Mouse (Mus musculus): ENCODE results near the gene Sstr5. TPM values are rescaled to one million over a fixed set of nuclear protein-coding genes. Genes with fewer than 3 reads are reported as not detected.

Sstr5 gene
- total and polyA plus RNA-seq, 2 experiments from 2014 or later: 1.2 to 2.5 TPM

- no peaks in the 10 kb centered on the region for H3K36me3 ChIP-seq (ENCODE audit: insufficient read depth, low read length)
- no peak overlapping the region for H3K4me3 ChIP-seq (ENCODE audit: low read length)
- no peak overlapping the region for H3K9ac ChIP-seq (replicated peaks; ENCODE audit: low read length)
- TF ChIP-seq CTCF (IDR thresholded peaks at IDR 0.05; ENCODE audit: low read depth): no peak
- DNase-seq (ENCODE audit: low spot score): no peak
- no peak for ATAC-seq
- H3K4me2 ChIP-seq (ENCODE audit: low read depth, low read length): no peak overlapping the region
- H3K27ac ChIP-seq: no peak overlapping the region
- no peaks in the 10 kb centered on the region for H3K9me3 ChIP-seq (ENCODE audit: low read length)
- peaks cover 6% of the 10 kb centered on the region for H3K4me1 ChIP-seq (ENCODE audit: insufficient read depth, low read length)
- 85% methylated on average over 5 of the region's 5 CpGs for WGBS
- no peaks in the 10 kb centered on the region for H3K27me3 ChIP-seq (ENCODE audit: insufficient read depth, low read length)
Observed at GRCm38 (mm10) chr17:25452246-25452965, 44.7 kb downstream of the Sstr5 start.

- Histone ChIP-seq H3K4me3 (ENCODE audit: low read length) (no peak overlapping the region), H3K27ac (no peak overlapping the region), H3K4me1 (ENCODE audit: insufficient read depth, low read length) (no peaks in the 10 kb centered on the region), H3K9ac (replicated peaks; ENCODE audit: low read length) (no peak overlapping the region), H3K9me3 (ENCODE audit: low read length) (no peaks in the 10 kb centered on the region), H3K36me3 (ENCODE audit: insufficient read depth, low read length) (no peaks in the 10 kb centered on the region), H3K4me2 (ENCODE audit: low read depth, low read length) (no peak overlapping the region), H3K27me3 (ENCODE audit: insufficient read depth, low read length) (no peaks in the 10 kb centered on the region)
- 62% methylated on average over 4 of the region's 4 CpGs for WGBS
- no peak for TF ChIP-seq CTCF (IDR thresholded peaks at IDR 0.05; ENCODE audit: low read depth)
- DNase-seq (ENCODE audit: low spot score) (no peak), ATAC-seq (no peak)
Observed at GRCm38 (mm10) chr17:25450329-25450728, 46.8 kb downstream of the Sstr5 start.

GRCm38 (mm10) chr17:25447865-25448264, 49.2 kb downstream of the Sstr5 start:
- Histone ChIP-seq H3K9ac (replicated peaks; ENCODE audit: low read length) (no peak overlapping the region), H3K4me3 (ENCODE audit: low read length) (no peak overlapping the region), H3K36me3 (ENCODE audit: insufficient read depth, low read length) (no peaks in the 10 kb centered on the region), H3K27me3 (ENCODE audit: insufficient read depth, low read length) (no peaks in the 10 kb centered on the region), H3K27ac (no peak overlapping the region), H3K4me1 (ENCODE audit: insufficient read depth, low read length) (no peaks in the 10 kb centered on the region), H3K4me2 (ENCODE audit: low read depth, low read length) (no peak overlapping the region), H3K9me3 (ENCODE audit: low read length) (no peaks in the 10 kb centered on the region)
- WGBS: 84% methylated on average over 12 of the region's 12 CpGs
- ATAC-seq: no peak
- TF ChIP-seq CTCF (IDR thresholded peaks at IDR 0.05; ENCODE audit: low read depth): no peak
- DNase-seq (ENCODE audit: low spot score): no peak

GRCm38 (mm10) chr17:25445841-25446240, 51.2 kb downstream of the Sstr5 start:
- no peaks in the 10 kb centered on the region for H3K27me3 ChIP-seq (ENCODE audit: insufficient read depth, low read length)
- DNase-seq (ENCODE audit: low spot score) (no peak), ATAC-seq (no peak)
- no peaks in the 10 kb centered on the region for H3K9me3 ChIP-seq (ENCODE audit: low read length)
- TF ChIP-seq CTCF (IDR thresholded peaks at IDR 0.05; ENCODE audit: low read depth): no peak
- H3K27ac ChIP-seq: no peak overlapping the region
- no peaks in the 10 kb centered on the region for H3K4me1 ChIP-seq (ENCODE audit: insufficient read depth, low read length)
- H3K4me3 ChIP-seq (ENCODE audit: low read length): no peak overlapping the region
- H3K36me3 ChIP-seq (ENCODE audit: insufficient read depth, low read length): no peaks in the 10 kb centered on the region
- no peak overlapping the region for H3K4me2 ChIP-seq (ENCODE audit: low read depth, low read length)
- no peak overlapping the region for H3K9ac ChIP-seq (replicated peaks; ENCODE audit: low read length)
- WGBS: 86% methylated on average over 3 of the region's 3 CpGs

DNA sequence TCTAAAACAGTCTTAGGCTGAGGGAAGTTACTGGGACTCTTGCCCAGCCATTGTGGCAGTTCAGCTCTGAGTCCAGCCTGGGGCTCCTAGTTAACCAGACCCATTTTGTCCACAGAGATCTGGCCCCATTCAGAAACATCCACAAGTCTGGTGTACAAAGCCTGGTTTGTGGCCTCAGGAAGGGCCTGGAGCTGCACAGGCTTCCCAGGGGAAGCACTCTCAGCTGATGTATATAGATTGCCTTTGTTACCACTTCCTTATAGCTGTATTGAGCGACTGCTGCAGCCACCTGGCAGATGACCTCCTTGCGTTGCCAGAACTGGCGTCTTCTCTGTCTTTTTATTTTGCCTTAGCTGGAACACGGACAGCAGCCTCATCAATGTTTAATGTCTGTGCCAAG, 52.0 kb downstream of the Sstr5 start:
- Histone ChIP-seq H3K27ac (no peak overlapping the region), H3K4me3 (ENCODE audit: low read length) (no peak overlapping the region), H3K9me3 (ENCODE audit: low read length) (no peaks in the 10 kb centered on the region), H3K9ac (replicated peaks; ENCODE audit: low read length) (no peak overlapping the region), H3K4me2 (ENCODE audit: low read depth, low read length) (no peak overlapping the region), H3K4me1 (ENCODE audit: insufficient read depth, low read length) (no peaks in the 10 kb centered on the region), H3K36me3 (ENCODE audit: insufficient read depth, low read length) (no peaks in the 10 kb centered on the region), H3K27me3 (ENCODE audit: insufficient read depth, low read length) (no peaks in the 10 kb centered on the region)
- ATAC-seq (no peak), DNase-seq (ENCODE audit: low spot score) (no peak)
- TF ChIP-seq CTCF (IDR thresholded peaks at IDR 0.05; ENCODE audit: low read depth): no peak
- WGBS: 32% methylated on average over 4 of the region's 4 CpGs

DNA sequence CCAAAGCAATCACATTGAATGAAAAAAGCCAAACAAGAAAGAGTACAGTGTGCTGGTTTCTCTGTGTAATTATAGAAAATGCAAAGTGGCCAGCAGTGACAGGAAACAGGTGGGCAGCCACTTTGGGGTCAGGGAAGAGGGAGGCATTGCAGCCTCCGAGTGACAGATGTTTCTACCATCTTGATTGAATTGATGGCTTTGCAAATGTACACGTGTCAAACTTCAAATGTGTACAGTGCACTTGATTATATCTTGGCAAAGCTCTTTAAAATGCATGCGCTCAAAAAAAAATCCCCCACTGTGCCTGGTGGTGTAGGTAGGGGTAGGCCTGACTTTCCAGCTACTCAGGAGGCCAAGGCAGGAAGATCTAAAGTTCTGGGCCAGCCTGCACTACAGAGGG, 54.2 kb downstream of the Sstr5 start:
- Histone ChIP-seq H3K27me3 (ENCODE audit: insufficient read depth, low read length) (no peaks in the 10 kb centered on the region), H3K9me3 (ENCODE audit: low read length) (no peaks in the 10 kb centered on the region), H3K27ac (no peak overlapping the region), H3K4me1 (ENCODE audit: insufficient read depth, low read length) (no peaks in the 10 kb centered on the region), H3K36me3 (ENCODE audit: insufficient read depth, low read length) (no peaks in the 10 kb centered on the region), H3K4me3 (ENCODE audit: low read length) (no peak overlapping the region), H3K4me2 (ENCODE audit: low read depth, low read length) (no peak overlapping the region), H3K9ac (replicated peaks; ENCODE audit: low read length) (no peak overlapping the region)
- ATAC-seq: no peak
- no peak for DNase-seq (ENCODE audit: low spot score)
- WGBS: 65% methylated on average over 3 of the region's 3 CpGs
- no peak for TF ChIP-seq CTCF (IDR thresholded peaks at IDR 0.05; ENCODE audit: low read depth)

DNA sequence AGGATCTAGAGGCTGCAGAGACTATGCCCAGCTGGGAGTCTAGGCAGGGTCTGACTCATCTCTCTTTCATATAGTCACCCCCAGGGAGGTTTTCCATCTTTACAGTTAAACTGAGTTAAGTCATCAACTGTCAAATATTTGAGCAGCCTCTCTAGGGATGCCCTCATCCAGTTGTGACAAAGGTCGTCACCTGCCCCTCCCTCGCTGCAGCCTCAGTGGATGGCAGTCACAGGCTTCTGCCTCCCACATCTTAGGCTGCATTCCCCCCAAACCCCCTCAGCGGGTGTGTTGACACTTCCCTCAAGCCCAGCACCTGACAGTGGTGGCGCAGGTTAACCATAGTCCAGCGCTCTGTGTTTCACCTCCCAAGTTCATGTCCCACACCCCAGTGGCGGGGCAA, 55.7 kb downstream of the Sstr5 start:
- Histone ChIP-seq H3K4me1 (ENCODE audit: insufficient read depth, low read length) (no peaks in the 10 kb centered on the region), H3K4me3 (ENCODE audit: low read length) (no peak overlapping the region), H3K27me3 (ENCODE audit: insufficient read depth, low read length) (no peaks in the 10 kb centered on the region), H3K4me2 (ENCODE audit: low read depth, low read length) (no peak overlapping the region), H3K9ac (replicated peaks; ENCODE audit: low read length) (no peak overlapping the region), H3K27ac (no peak overlapping the region), H3K36me3 (ENCODE audit: insufficient read depth, low read length) (no peaks in the 10 kb centered on the region), H3K9me3 (ENCODE audit: low read length) (no peaks in the 10 kb centered on the region)
- no peak for DNase-seq (ENCODE audit: low spot score)
- 76% methylated on average over 6 of the region's 6 CpGs for WGBS
- no peak for ATAC-seq
- TF ChIP-seq CTCF (IDR thresholded peaks at IDR 0.05; ENCODE audit: low read depth): no peak

Other genes with a start within 250 kb of the Sstr5 start
- gene Baiap3, start 240.9 kb downstream of the Sstr5 start, total RNA-seq (2014; rRNA removed): 64.0 and 79.3 TPM in 2 replicates
- gene Baiap3, start 240.9 kb downstream of the Sstr5 start, polyA plus RNA-seq (2015; fragmentation: Nextera tagmentation; extraction: Ambion mirVana): 27.3 and 27.8 TPM in 2 replicates
- gene Ube2i, start 222.7 kb downstream of the Sstr5 start, total RNA-seq (2014; rRNA removed): 340 and 377 TPM in 2 replicates
- 372 and 390 TPM in 2 replicates for gene Ube2i, start 222.7 kb downstream of the Sstr5 start, polyA plus RNA-seq (2015; fragmentation: Nextera tagmentation; extraction: Ambion mirVana)
- gene Prss34, start 198.9 kb downstream of the Sstr5 start, total RNA-seq (2014; rRNA removed): not detected in 2 replicates
- gene Prss34, start 198.9 kb downstream of the Sstr5 start, polyA plus RNA-seq (2015; fragmentation: Nextera tagmentation; extraction: Ambion mirVana): not detected in 2 replicates
- not detected in 2 replicates for gene Prss28, start 188.6 kb downstream of the Sstr5 start, total RNA-seq (2014; rRNA removed)
- not detected in 2 replicates for gene Prss28, start 188.6 kb downstream of the Sstr5 start, polyA plus RNA-seq (2015; fragmentation: Nextera tagmentation; extraction: Ambion mirVana)
- not detected in 2 replicates for gene Prss29, start 178.6 kb downstream of the Sstr5 start, total RNA-seq (2014; rRNA removed)
- not detected in 2 replicates for gene Prss29, start 178.6 kb downstream of the Sstr5 start, polyA plus RNA-seq (2015; fragmentation: Nextera tagmentation; extraction: Ambion mirVana)
- gene Tpsab1, start 151.7 kb downstream of the Sstr5 start, total RNA-seq (2014; rRNA removed): not detected in 2 replicates
- not detected in 2 replicates for gene Tpsab1, start 151.7 kb downstream of the Sstr5 start, polyA plus RNA-seq (2015; fragmentation: Nextera tagmentation; extraction: Ambion mirVana)
- gene Tpsb2, start 131.0 kb downstream of the Sstr5 start, total RNA-seq (2014; rRNA removed): 0.21 TPM in 1 of 2 replicates, not detected in the other
- gene Tpsb2, start 131.0 kb downstream of the Sstr5 start, polyA plus RNA-seq (2015; fragmentation: Nextera tagmentation; extraction: Ambion mirVana): 0.72 and 1.8 TPM in 2 replicates
- gene Tpsg1, start 128.0 kb downstream of the Sstr5 start, total RNA-seq (2014; rRNA removed): 0.21 TPM in 1 of 2 replicates, not detected in the other
- gene Tpsg1, start 128.0 kb downstream of the Sstr5 start, polyA plus RNA-seq (2015; fragmentation: Nextera tagmentation; extraction: Ambion mirVana): 0.65 and 1.5 TPM in 2 replicates
- gene Cacna1h, start 63.5 kb downstream of the Sstr5 start, total RNA-seq (2014; rRNA removed): 82.1 and 111 TPM in 2 replicates
- gene Cacna1h, start 63.5 kb downstream of the Sstr5 start, polyA plus RNA-seq (2015; fragmentation: Nextera tagmentation; extraction: Ambion mirVana): 4.8 and 5.7 TPM in 2 replicates
- 5.7 and 7.4 TPM in 2 replicates for gene Tekt4, start 42.7 kb downstream of the Sstr5 start, total RNA-seq (2014; rRNA removed)
- 2.3 and 3.2 TPM in 2 replicates for gene Tekt4, start 42.7 kb downstream of the Sstr5 start, polyA plus RNA-seq (2015; fragmentation: Nextera tagmentation; extraction: Ambion mirVana)
- gene Sox8, start 73.4 kb upstream of the Sstr5 start, total RNA-seq (2014; rRNA removed): 52.1 and 54.5 TPM in 2 replicates
- gene Sox8, start 73.4 kb upstream of the Sstr5 start, polyA plus RNA-seq (2015; fragmentation: Nextera tagmentation; extraction: Ambion mirVana): 28.9 and 31.5 TPM in 2 replicates
- 38.1 and 45.1 TPM in 2 replicates for gene Lmf1, start 81.8 kb upstream of the Sstr5 start, total RNA-seq (2014; rRNA removed)
- gene Lmf1, start 81.8 kb upstream of the Sstr5 start, polyA plus RNA-seq (2015; fragmentation: Nextera tagmentation; extraction: Ambion mirVana): 21.4 and 22.4 TPM in 2 replicates
- 10.9 TPM in 1 of 2 replicates, not detected in the other for gene Gng13, start 219.9 kb upstream of the Sstr5 start, total RNA-seq (2014; rRNA removed)
- 22.0 and 23.7 TPM in 2 replicates for gene Gng13, start 219.9 kb upstream of the Sstr5 start, polyA plus RNA-seq (2015; fragmentation: Nextera tagmentation; extraction: Ambion mirVana)
- gene Chtf18, start 230.1 kb upstream of the Sstr5 start, total RNA-seq (2014; rRNA removed): 4.9 and 7.8 TPM in 2 replicates
- gene Chtf18, start 230.1 kb upstream of the Sstr5 start, polyA plus RNA-seq (2015; fragmentation: Nextera tagmentation; extraction: Ambion mirVana): 4.9 and 5.4 TPM in 2 replicates
- 10.1 and 18.7 TPM in 2 replicates for gene Rpusd1, start 230.4 kb upstream of the Sstr5 start, total RNA-seq (2014; rRNA removed)
- 27.5 and 27.9 TPM in 2 replicates for gene Rpusd1, start 230.4 kb upstream of the Sstr5 start, polyA plus RNA-seq (2015; fragmentation: Nextera tagmentation; extraction: Ambion mirVana)
- gene Mslnl, start 238.8 kb upstream of the Sstr5 start, total RNA-seq (2014; rRNA removed): 0.05 TPM in 1 of 2 replicates, not detected in the other
- not detected in 2 replicates for gene Mslnl, start 238.8 kb upstream of the Sstr5 start, polyA plus RNA-seq (2015; fragmentation: Nextera tagmentation; extraction: Ambion mirVana)

All from hindbrain, postnatal 0 days (tissue).